In the genomic region with DNA sequence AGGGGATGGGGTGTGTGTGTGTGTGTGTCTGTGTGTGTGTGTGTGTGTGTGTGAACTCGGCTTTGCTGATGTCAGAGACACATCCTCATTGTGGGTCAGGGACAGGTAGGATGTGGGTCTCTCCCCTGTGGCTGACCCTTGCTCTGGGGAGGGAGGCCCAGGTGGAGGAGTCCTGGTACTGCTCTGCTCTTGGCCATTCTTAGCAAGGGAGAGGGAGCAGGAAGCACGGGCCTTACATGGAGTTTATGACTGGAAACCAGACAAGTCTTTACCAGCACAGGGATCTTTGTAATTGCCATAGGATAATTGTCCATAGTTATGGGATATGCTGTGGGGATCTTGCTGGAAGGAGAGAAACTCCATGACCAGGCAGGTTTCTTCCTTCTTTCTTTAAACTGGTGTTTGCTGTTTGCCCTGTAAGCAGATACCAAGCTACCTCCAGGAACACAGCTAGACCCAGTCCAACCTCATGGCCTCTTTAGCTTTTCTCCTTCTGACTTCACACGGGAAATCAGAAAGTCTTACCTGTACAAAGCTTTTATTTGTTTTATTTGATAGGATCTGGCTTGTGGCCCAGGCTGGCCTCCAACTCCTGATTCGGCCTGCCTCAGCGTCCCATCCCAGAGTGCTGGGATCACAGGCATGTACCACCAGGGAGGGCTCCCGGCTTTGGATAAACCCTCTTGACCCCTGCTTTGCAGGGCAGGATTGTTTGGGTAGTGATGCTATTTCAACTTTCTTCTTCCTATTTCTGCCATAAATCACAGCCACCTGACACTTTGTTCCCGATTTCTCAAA, we compare ENCODE assay signal across 28 mouse cellular contexts. TPM values are rescaled to one million over a fixed set of nuclear protein-coding genes. Genes with fewer than 3 reads are reported as not detected.
A peak's percentile ranks its signal among the peaks of the same experiment; 100 is the strongest.
DNase-seq lines count a peak whose midpoint lies in the region; ATAC-seq and TF ChIP-seq lines count a peak whose summit lies in the region.
"Had no signal": no experiment of that assay in that cellular context is flagged by ENCODE, and none has a peak within 500 bp of the region (broad histone marks: within the 10 kb centered on the region; RNA-seq: fewer than 3 reads in every experiment).

No protein-coding gene starts in this region.

- no peak overlapping the region for H3K27ac ChIP-seq in heart, postnatal 0 days (ENCODE audit: low read depth)
- no peak overlapping the region for H3K27ac ChIP-seq in midbrain, embryonic 11.5 days (ENCODE audit: low read depth, low read length)
- no peak overlapping the region for H3K27ac ChIP-seq in midbrain, embryonic 15.5 days
- no peak overlapping the region for H3K27ac ChIP-seq in gastrocnemius, adult 2 months
- H3K27ac ChIP-seq: hindbrain, embryonic 12.5 days; layer of hippocampus, adult 2 months; limb, embryonic 15.5 days; liver, embryonic 15.5 days; neural tube, embryonic 12.5 days had no signal

- H3K4me1 ChIP-seq in heart, postnatal 0 days (ENCODE audit: control insufficient read depth, insufficient read depth), result 0 out of 2 replicates have a peak, but pooled peaks cover 5% of the 10 kb centered on the region
- H3K4me1 ChIP-seq in midbrain, embryonic 11.5 days (ENCODE audit: control insufficient read depth, insufficient read depth, low read length), result peaks cover 2% of the 10 kb centered on the region; the same call in 1 of the 2 replicates
- peaks cover 9% of the 10 kb centered on the region; the same call in 1 of the 2 replicates for H3K4me1 ChIP-seq in midbrain, embryonic 15.5 days
- H3K4me1 ChIP-seq: liver, embryonic 15.5 days; neural tube, embryonic 12.5 days had no signal

- H3K4me3 ChIP-seq in heart, postnatal 0 days (ENCODE audit: low read depth, low read length), result no peak overlapping the region
- H3K4me3 ChIP-seq in midbrain, embryonic 11.5 days (ENCODE audit: low read depth, low read length), result no peak overlapping the region
- H3K4me3 ChIP-seq in midbrain, embryonic 15.5 days, result no peak overlapping the region
- H3K4me3 ChIP-seq in gastrocnemius, adult 2 months, result no peak overlapping the region
- H3K4me3 ChIP-seq: hindbrain, embryonic 12.5 days; layer of hippocampus, adult 2 months; limb, embryonic 15.5 days; liver, embryonic 15.5 days; megakaryocyte, embryonic 14.5 days; neural tube, embryonic 12.5 days had no signal

- no peak overlapping the region for H3K9ac ChIP-seq in heart, postnatal 0 days (replicated peaks; ENCODE audit: low read depth, low read length)
- H3K9ac ChIP-seq in midbrain, embryonic 11.5 days (ENCODE audit: low read length), result no peak overlapping the region
- no peak overlapping the region for H3K9ac ChIP-seq in midbrain, embryonic 15.5 days
- H3K9ac ChIP-seq: hindbrain, embryonic 12.5 days; limb, embryonic 15.5 days; liver, embryonic 15.5 days; neural tube, embryonic 12.5 days had no signal

- H3K9me3 ChIP-seq in heart, postnatal 0 days (replicated peaks; ENCODE audit: control insufficient read depth, low read length), result no peaks in the 10 kb centered on the region
- no peaks in the 10 kb centered on the region for H3K9me3 ChIP-seq in midbrain, embryonic 11.5 days (ENCODE audit: control insufficient read depth, low read length)
- no peaks in the 10 kb centered on the region for H3K9me3 ChIP-seq in midbrain, embryonic 15.5 days
- H3K9me3 ChIP-seq: hindbrain, embryonic 12.5 days; limb, embryonic 15.5 days; liver, embryonic 15.5 days; neural tube, embryonic 12.5 days had no signal

- no peaks in the 10 kb centered on the region for H3K36me3 ChIP-seq in heart, postnatal 0 days (replicated peaks; ENCODE audit: control insufficient read depth, insufficient read depth, low read length)
- H3K36me3 ChIP-seq in midbrain, embryonic 11.5 days (ENCODE audit: control insufficient read depth, insufficient read depth, low read length), result no peaks in the 10 kb centered on the region
- no peaks in the 10 kb centered on the region for H3K36me3 ChIP-seq in midbrain, embryonic 15.5 days (replicated peaks)
- H3K36me3 ChIP-seq: hindbrain, embryonic 12.5 days; limb, embryonic 15.5 days; liver, embryonic 15.5 days; neural tube, embryonic 12.5 days had no signal

- intact Hi-C loops in heart, postnatal 10 days (cut with DNase I), result no loop called here
- intact Hi-C loops in gastrocnemius, adult 2 months (cut with DNase I), result no loop called here

- H3K27me3 ChIP-seq in heart, postnatal 0 days (ENCODE audit: control insufficient read depth, insufficient read depth, low read length), result no peaks in the 10 kb centered on the region
- H3K27me3 ChIP-seq in midbrain, embryonic 11.5 days (ENCODE audit: control insufficient read depth, insufficient read depth, low read length), result no peaks in the 10 kb centered on the region
- no peaks in the 10 kb centered on the region for H3K27me3 ChIP-seq in midbrain, embryonic 15.5 days (replicated peaks)
- H3K27me3 ChIP-seq: hindbrain, embryonic 12.5 days; limb, embryonic 15.5 days; liver, embryonic 15.5 days; neural tube, embryonic 12.5 days had no signal

- no peak for ATAC-seq in heart, postnatal 0 days (ENCODE audit: insufficient read depth, low read depth)
- ATAC-seq in midbrain, embryonic 11.5 days (ENCODE audit: low FRiP score), result no peak
- ATAC-seq in midbrain, embryonic 15.5 days (replicated peaks), result no peak
- ATAC-seq: forebrain, embryonic 14.5 days; Patski had no signal

- TF ChIP-seq EP300 in heart, postnatal 0 days (IDR thresholded peaks at IDR 0.05; ENCODE audit: low read depth), result no peak

- peak; percentile 43 for DNase-seq in embryo, embryonic 10 days (ENCODE audit: low spot score)
- no peak for DNase-seq in embryo, embryonic 9.5 days (ENCODE audit: extremely low spot score)
- DNase-seq in heart, postnatal 0 days (ENCODE audit: low spot score), result peak; percentile 12
- no peak for DNase-seq in heart, postnatal 10 days
- peak; percentile 78 for DNase-seq in midbrain, embryonic 11.5 days (ENCODE audit: low spot score, missing footprints)
- no peak for DNase-seq in adrenal gland, postnatal 36 days
- no peak for DNase-seq in gastrocnemius, adult 2 months
- DNase-seq: adrenal gland, postnatal 14 days; cerebellum, adult 11 months; cerebellum, postnatal 10 days; gastrocnemius, postnatal 25 days; kidney, adult 18-20 months; kidney, postnatal 10 days; layer of hippocampus, postnatal 36 days; lung, postnatal 14 days; right cerebral cortex, postnatal 4 days; thymus, postnatal 14 days had no signal

- TF ChIP-seq CTCF in heart, postnatal 0 days (IDR thresholded peaks at IDR 0.05; ENCODE audit: low read depth), result no peak
- TF ChIP-seq CTCF in gastrocnemius, adult 2 months (IDR thresholded peaks at IDR 0.05), result no peak

- H3K4me2 ChIP-seq in heart, postnatal 0 days (ENCODE audit: low read depth, low read length), result no peak overlapping the region
- H3K4me2 ChIP-seq in midbrain, embryonic 11.5 days, result no peak overlapping the region
- H3K4me2 ChIP-seq in midbrain, embryonic 15.5 days, result no peak overlapping the region
- H3K4me2 ChIP-seq: heart, embryonic 11.5 days; hindbrain, embryonic 12.5 days; limb, embryonic 15.5 days; liver, embryonic 15.5 days; neural tube, embryonic 12.5 days had no signal

- 51% methylated on average over 7 of the region's 7 CpGs for WGBS in heart, postnatal 0 days
- WGBS in midbrain, embryonic 11.5 days, result 63% methylated on average over 7 of the region's 7 CpGs
- WGBS in midbrain, embryonic 15.5 days, result 66% methylated on average over 7 of the region's 7 CpGs

RNA-seq across cellular contexts. Expression of a gene that starts 14.0 kb away (rescaled TPM):
- total RNA-seq in heart, postnatal 0 days (2014; rRNA removed; ENCODE audit: low replicate concordance), result 11.1 and 14.2 TPM in 2 replicates
- polyA plus RNA-seq in heart, postnatal 0 days (2015; fragmentation: Nextera tagmentation; extraction: Ambion mirVana), result 1.8 and 2.3 TPM in 2 replicates
- 1 to 10 TPM; 1.0 to 1.3 TPM for total RNA-seq in heart, postnatal 10 days (2021)
- 11.2 and 12.0 TPM in 2 replicates for polyA plus RNA-seq in midbrain, embryonic 11.5 days (2014; fragmentation: Nextera tagmentation; extraction: Ambion mirVana)
- 5.0 and 6.2 TPM in 2 replicates for polyA plus RNA-seq in midbrain, embryonic 15.5 days (2015; fragmentation: Nextera tagmentation; extraction: Ambion mirVana)
- total RNA-seq in adrenal gland, postnatal 36 days (2021), result 1 to 10 TPM; 1.1 to 1.4 TPM
- total RNA-seq in gastrocnemius, adult 2 months (2021), result 10 to 100 TPM; 70.6 to 96.6 TPM
- total RNA-seq: monocyte, adult 5-6 weeks had no signal
- polyA plus RNA-seq: Patski had no signal

RNA-seq across cellular contexts. Expression of a gene that starts 41.3 kb away (rescaled TPM):
- total RNA-seq in heart, postnatal 0 days (2014; rRNA removed; ENCODE audit: low replicate concordance), result 3.7 and 5.3 TPM in 2 replicates
- polyA plus RNA-seq in heart, postnatal 0 days (2015; fragmentation: Nextera tagmentation; extraction: Ambion mirVana), result 30.9 and 32.3 TPM in 2 replicates
- total RNA-seq in heart, postnatal 10 days (2021), result 10 to 100 TPM; 37.5 to 38.9 TPM
- 33.3 and 33.7 TPM in 2 replicates for polyA plus RNA-seq in midbrain, embryonic 11.5 days (2014; fragmentation: Nextera tagmentation; extraction: Ambion mirVana)
- 36.7 and 37.1 TPM in 2 replicates for polyA plus RNA-seq in midbrain, embryonic 15.5 days (2015; fragmentation: Nextera tagmentation; extraction: Ambion mirVana)
- total RNA-seq in adrenal gland, postnatal 36 days (2021), result 10 to 100 TPM; 66.3 to 74.2 TPM
- 10 to 100 TPM; 29.4 to 36.3 TPM for total RNA-seq in gastrocnemius, adult 2 months (2021)

Comparison
In these comparisons a context has a peak if more than half of its experiments do, and no peak if none do; other contexts are left out.
1. DNase-seq: peak in embryo, embryonic 10 days (single experiment), heart, postnatal 0 days (single experiment) and midbrain, embryonic 11.5 days (single experiment); none in embryo, embryonic 9.5 days (single experiment), heart, postnatal 10 days (0 of 2), adrenal gland, postnatal 36 days (0 of 2) and gastrocnemius, adult 2 months (single experiment).